Mouse (Mus musculus) heart, adult 2 months (tissue): ENCODE results near the gene Lin52. TPM values are rescaled to one million over a fixed set of nuclear protein-coding genes. Genes with fewer than 3 reads are reported as not detected.

Source experiments
- DNase-seq, 2 experiments: peaks; one replicate each; pipeline ENCODE4 v3.0.0; 2021
- H3K27ac ChIP-seq: fragments of 200-600 bp; 2 replicates; pipeline ENCODE4 v1.8.1; 2022
- H3K27me3 ChIP-seq: fragments of 200-500 bp; 2 replicates; pipeline ENCODE4 v1.6.1; 2012; ENCODE audit warnings: mild to moderate bottlenecking, low read length, inconsistent platforms, mixed read lengths; ENCODE audit not compliant: control insufficient read depth, insufficient read depth
- H3K36me3 ChIP-seq: fragments of 200-500 bp; 2 replicates; pipeline ENCODE4 v1.6.1; 2012; ENCODE audit warnings: low read length, inconsistent platforms; ENCODE audit not compliant: control insufficient read depth, insufficient read depth
- H3K4me1 ChIP-seq: fragments of 200-500 bp; 2 replicates; pipeline ENCODE4 v1.6.1; 2011; ENCODE audit warnings: low read length; ENCODE audit not compliant: control insufficient read depth, insufficient read depth
- H3K4me3 ChIP-seq: fragments of 200-600 bp; 2 replicates; pipeline ENCODE4 v1.8.1; 2022
- H3K79me2 ChIP-seq: fragments of 200-500 bp; replicated peaks from 2 replicates; pipeline ENCODE4 v1.6.1; 2012; ENCODE audit warnings: mild to moderate bottlenecking, inconsistent platforms, low read length, moderate library complexity, mixed read lengths; ENCODE audit not compliant: control insufficient read depth, insufficient read depth
- H3K9ac ChIP-seq: fragments of 200-500 bp; 2 replicates; pipeline ENCODE4 v1.6.1; 2012; ENCODE audit warnings: low read depth, mild to moderate bottlenecking, control low read depth, inconsistent platforms, low read length, mixed read lengths
- CTCF ChIP-seq: fragments of 200-600 bp; IDR thresholded peaks from 2 replicates; pipeline ENCODE4 v1.8.1; 2022; ENCODE audit warnings: antibody characterized with exemption, mild to moderate bottlenecking, moderate library complexity
- EP300 ChIP-seq: fragments of 200-500 bp; IDR thresholded peaks from 2 replicates; pipeline ENCODE4 v1.6.1; 2011; ENCODE audit warnings: low read depth, low read length, control low read depth; ENCODE audit not compliant: insufficient read depth
- POLR2A ChIP-seq: fragments of 200-500 bp; IDR thresholded peaks from 2 replicates; pipeline ENCODE4 v1.6.1; 2011; ENCODE audit warnings: mild to moderate bottlenecking, low read depth, low read length, control low read depth; ENCODE audit not compliant: insufficient read depth
- WGBS: fragments of 180-500 bp; shearing (Covaris S2); methylation state at CpG from one replicate; pipeline ENCODE4 v1.1.7; 2018; 5-methylcytosine and 5-hydroxymethylcytosine counted together
- intact Hi-C: fragments of 180-260 bp; cut with DNase I; formaldehyde crosslinking; loops from one replicate; pipeline ENCODE4 v1.15.1; 2025
- polyA plus RNA-seq: library from polyadenylated mRNA; depleted of rRNA; stranded (reverse); fragments of >200 nt; gene quantifications from 2 replicates; pipeline ENCODE4 v1.2.3, GENCODE M21; 2012; rRNA removed
- total RNA-seq, 2 experiments: library from RNA; stranded (reverse); gene quantifications; 2 replicates each; pipeline ENCODE4 v1.2.3; 2021

Gene Lin52
- total and polyA plus RNA-seq, 3 experiments = 7.8 to 16.5 (median 12.4) TPM

DNA sequence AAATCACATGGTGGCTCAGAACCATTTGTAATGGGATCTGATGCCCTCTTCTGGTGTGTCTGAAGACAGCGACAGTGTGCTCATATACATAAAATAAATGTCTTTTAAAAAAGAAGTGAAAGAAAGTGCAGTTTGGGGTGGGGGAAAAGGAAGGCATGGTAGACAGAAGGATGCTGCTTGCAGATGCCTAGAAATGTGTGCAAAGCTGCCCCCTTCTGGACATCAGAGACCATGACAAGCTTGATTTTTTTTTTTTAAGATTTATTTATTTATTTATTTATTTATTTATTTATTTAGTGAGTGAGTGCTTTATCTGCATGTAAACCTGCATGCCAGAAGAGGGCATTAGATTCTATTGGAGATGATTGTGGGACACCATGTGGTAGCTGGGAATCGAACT is 130.1 kb downstream of the Lin52 start:
- H3K79me2 ChIP-seq = no peaks in the 10 kb centered on the region
- 92% methylated on average over 2 of the region's 2 CpGs for WGBS
- no peak overlapping the region for H3K27ac ChIP-seq
- no peaks in the 10 kb centered on the region for H3K36me3 ChIP-seq
- H3K9ac ChIP-seq = no peak overlapping the region
- no peaks in the 10 kb centered on the region for H3K27me3 ChIP-seq
- no peak for DNase-seq
- intact Hi-C loops = no loop called here
- no peak overlapping the region for H3K4me3 ChIP-seq
- TF ChIP-seq CTCF (peak; percentile 41), EP300 (no peak)
- H3K4me1 ChIP-seq = no peaks in the 10 kb centered on the region

DNA sequence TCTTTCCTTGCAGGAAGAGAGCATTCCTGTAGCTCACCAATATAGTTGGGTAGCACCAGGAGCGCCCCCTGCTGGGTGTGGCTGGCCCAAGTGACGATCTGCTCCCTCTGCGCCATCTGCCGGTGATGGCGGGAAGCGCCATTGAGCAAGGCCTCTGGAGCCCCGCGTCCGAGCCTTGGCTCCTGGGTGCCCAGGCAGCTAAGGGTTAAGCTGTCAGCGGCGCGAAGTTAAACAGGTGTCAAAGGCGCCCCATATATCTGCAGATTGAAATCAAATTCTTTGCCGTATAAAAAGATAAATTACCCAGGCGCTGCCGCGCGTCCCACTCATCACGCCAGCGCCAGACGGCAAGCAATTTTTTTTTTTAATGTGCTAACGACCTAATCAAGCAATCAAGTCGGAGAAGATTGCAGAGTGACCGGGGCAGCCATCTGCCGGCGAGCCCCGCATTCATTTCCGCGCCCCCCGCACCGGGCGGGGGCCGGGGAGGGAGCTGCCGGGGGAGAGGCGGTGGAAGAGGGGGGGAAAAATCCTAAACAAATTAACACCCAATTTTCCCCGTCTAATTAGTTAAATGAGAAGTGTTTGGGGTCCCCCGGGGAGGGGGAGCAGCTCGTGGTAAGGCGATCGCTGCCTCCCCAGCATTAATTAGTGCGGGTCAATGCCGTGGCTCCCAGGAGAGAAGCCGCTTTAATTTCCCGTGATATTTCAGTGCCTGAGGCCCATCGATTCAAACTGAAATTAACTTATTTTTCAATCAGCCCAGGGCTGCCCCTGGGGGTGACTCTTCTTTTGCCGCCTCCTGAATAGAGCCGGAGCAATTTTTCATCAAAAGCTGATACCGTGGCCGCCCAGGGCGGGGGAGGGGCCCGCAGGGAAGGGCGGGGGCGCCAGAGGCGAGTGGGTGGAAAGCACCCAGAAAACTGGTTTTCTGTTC is 138.9 kb downstream of the Lin52 start:
- H3K4me1 ChIP-seq = no peaks in the 10 kb centered on the region
- H3K27me3 ChIP-seq = no peaks in the 10 kb centered on the region
- peak overlapping the region; percentile 65 for H3K4me3 ChIP-seq
- 3% methylated on average over 54 of the region's 54 CpGs for WGBS
- peak; percentile 85 to 95 for DNase-seq
- H3K36me3 ChIP-seq = no peaks in the 10 kb centered on the region
- intact Hi-C loops = loop anchor here (1.0 to 5.0 kb wide), 2 partner anchors 43 to 122 kb away; no protein-coding TSS in a partner anchor
- no peaks in the 10 kb centered on the region for H3K79me2 ChIP-seq
- H3K27ac ChIP-seq = no peak overlapping the region
- peak overlapping the region; percentile 58 for H3K9ac ChIP-seq
- TF ChIP-seq CTCF = peak; percentile 99; the same call in 1 of the 2 replicates
- TF ChIP-seq EP300 = peak; percentile 62; the same call in 1 of the 2 replicates
- no peak for TF ChIP-seq POLR2A

Other genes starting within 250 kb of the Lin52 start
- 10 to 100 TPM; 12.3 to 14.7 TPM for gene Elmsan1, start 232.5 kb upstream of the Lin52 start, total RNA-seq
- 8.1 and 8.4 TPM in 2 replicates for gene Elmsan1, start 232.5 kb upstream of the Lin52 start, polyA plus RNA-seq
- gene Ptgr2, start 166.2 kb upstream of the Lin52 start, total RNA-seq = 100 to 1,000 TPM; 222 to 248 TPM
- 59.4 and 143 TPM in 2 replicates for gene Ptgr2, start 166.2 kb upstream of the Lin52 start, polyA plus RNA-seq
- gene Zfp410, start 134.6 kb upstream of the Lin52 start, total RNA-seq = 10 to 100 TPM; 18.8 to 20.9 TPM
- gene Zfp410, start 134.6 kb upstream of the Lin52 start, polyA plus RNA-seq = 18.4 and 30.3 TPM in 2 replicates
- gene Coq6, start 89.8 kb upstream of the Lin52 start, total RNA-seq = 100 to 1,000 TPM in 1 of 2 experiments, 10 to 100 TPM in 1; 91.8 to 102 TPM
- 104 and 119 TPM in 2 replicates for gene Coq6, start 89.8 kb upstream of the Lin52 start, polyA plus RNA-seq
- 10 to 100 TPM in 1 of 2 experiments, 1 to 10 TPM in 1; 9.8 to 13.2 TPM for gene Fam161b, start 89.6 kb upstream of the Lin52 start, total RNA-seq
- gene Fam161b, start 89.6 kb upstream of the Lin52 start, polyA plus RNA-seq = 4.1 and 6.8 TPM in 2 replicates
- 10 to 100 TPM; 64.9 to 68.9 TPM for gene Entpd5, start 42.4 kb upstream of the Lin52 start, total RNA-seq
- gene Entpd5, start 42.4 kb upstream of the Lin52 start, polyA plus RNA-seq = 38.6 and 88.3 TPM in 2 replicates
- gene Bbof1, start 42.4 kb upstream of the Lin52 start, total RNA-seq = 1 to 10 TPM; 1.7 to 2.0 TPM
- 0.31 and 0.59 TPM in 2 replicates for gene Bbof1, start 42.4 kb upstream of the Lin52 start, polyA plus RNA-seq
- gene Rnf113a2, start 34.2 kb upstream of the Lin52 start, total RNA-seq = 10 to 100 TPM in 1 of 2 experiments, 1 to 10 TPM in 1; 8.4 to 11.7 TPM
- gene Rnf113a2, start 34.2 kb upstream of the Lin52 start, polyA plus RNA-seq = 3.7 and 6.6 TPM in 2 replicates
- gene Aldh6a1, start 418 bp upstream of the Lin52 start, total RNA-seq = 100 to 1,000 TPM; 189 to 236 TPM
- gene Aldh6a1, start 418 bp upstream of the Lin52 start, polyA plus RNA-seq = 83.5 and 173 TPM in 2 replicates
- not detected for gene Vsx2, start 118.3 kb downstream of the Lin52 start, total RNA-seq
- gene Vsx2, start 118.3 kb downstream of the Lin52 start, polyA plus RNA-seq = not detected in 2 replicates
- gene Abcd4, start 166.0 kb downstream of the Lin52 start, total RNA-seq = 1 to 10 TPM; 5.3 to 5.8 TPM
- gene Abcd4, start 166.0 kb downstream of the Lin52 start, polyA plus RNA-seq = 15.4 and 18.0 TPM in 2 replicates
- gene Vrtn, start 189.6 kb downstream of the Lin52 start, total RNA-seq = not detected
- gene Vrtn, start 189.6 kb downstream of the Lin52 start, polyA plus RNA-seq = not detected in 2 replicates
- gene Syndig1l, start 247.4 kb downstream of the Lin52 start, total RNA-seq = not detected
- gene Syndig1l, start 247.4 kb downstream of the Lin52 start, polyA plus RNA-seq = not detected in 2 replicates